ENCODE assay signal across 9 mouse cellular contexts in genomic region chr8:72761322-72762051, GRCm38 (mm10). TPM values are rescaled to one million over a fixed set of nuclear protein-coding genes. Genes with fewer than 3 reads are reported as not detected.
DNase-seq lines count a peak whose midpoint lies in the region; ATAC-seq and TF ChIP-seq lines count a peak whose summit lies in the region.
"Had no signal": no experiment of that assay in that cellular context is flagged by ENCODE, and none has a peak within 500 bp of the region (broad histone marks: within the 10 kb centered on the region; RNA-seq: fewer than 3 reads in every experiment).

TSS of gene F2rl3 (plus strand) at chr8:72761880.

- H3K36me3 ChIP-seq in intestine, embryonic 16.5 days (ENCODE audit: control insufficient read depth, insufficient read depth, low read length) = peaks cover 14% of the 10 kb centered on the region
- H3K36me3 ChIP-seq in forebrain, embryonic 15.5 days = peaks cover 25% of the 10 kb centered on the region

- no peak for TF ChIP-seq CTCF in layer of hippocampus, adult 2 months (conservative IDR thresholded peaks at IDR 0.05)

- H3K9me3 ChIP-seq in intestine, embryonic 16.5 days (ENCODE audit: control insufficient read depth, low read length) = no peaks in the 10 kb centered on the region
- no peaks in the 10 kb centered on the region for H3K9me3 ChIP-seq in forebrain, embryonic 15.5 days

- no peak within 1 kb of the TSS for H3K9ac ChIP-seq in intestine, embryonic 16.5 days (ENCODE audit: low read depth, low read length)
- H3K9ac ChIP-seq in forebrain, embryonic 15.5 days (replicated peaks) = no peak within 1 kb of the TSS

- H3K27me3 ChIP-seq in intestine, embryonic 16.5 days (replicated peaks; ENCODE audit: control insufficient read depth, insufficient read depth, low read length) = no peaks in the 10 kb centered on the region
- H3K27me3 ChIP-seq in forebrain, embryonic 15.5 days = no peaks in the 10 kb centered on the region

- peak; percentile 70 for ATAC-seq in intestine, embryonic 16.5 days
- ATAC-seq in forebrain, embryonic 15.5 days (replicated peaks) = no peak

- H3K27ac ChIP-seq in intestine, embryonic 16.5 days (ENCODE audit: low read length) = peak within 1 kb of the TSS; percentile 68
- H3K27ac ChIP-seq in layer of hippocampus, adult 2 months = no peak within 1 kb of the TSS
- H3K27ac ChIP-seq in forebrain, embryonic 15.5 days (replicated peaks) = no peak within 1 kb of the TSS

- H3K4me2 ChIP-seq in intestine, embryonic 16.5 days (ENCODE audit: low read depth, low read length) = peak within 1 kb of the TSS; percentile 6; the same call in 1 of the 2 replicates
- no peak within 1 kb of the TSS for H3K4me2 ChIP-seq in forebrain, embryonic 15.5 days (replicated peaks)

- peaks cover 11% of the 10 kb centered on the region; the same call in 1 of the 2 replicates for H3K4me1 ChIP-seq in intestine, embryonic 16.5 days (ENCODE audit: control insufficient read depth, insufficient read depth, low read length)
- no peaks in the 10 kb centered on the region for H3K4me1 ChIP-seq in forebrain, embryonic 15.5 days

- H3K4me3 ChIP-seq in intestine, embryonic 16.5 days (ENCODE audit: low read length) = peak within 1 kb of the TSS; percentile 7; the same call in 1 of the 2 replicates
- H3K4me3 ChIP-seq in layer of hippocampus, adult 2 months = no peak within 1 kb of the TSS
- H3K4me3 ChIP-seq in forebrain, embryonic 15.5 days = no peak within 1 kb of the TSS

- WGBS in intestine, embryonic 16.5 days = 65% methylated on average over 7 of the region's 7 CpGs
- 87% methylated on average over 7 of the region's 7 CpGs for WGBS in forebrain, embryonic 15.5 days

- peak; percentile 16 for DNase-seq in kidney, adult 18-20 months
- no peak for DNase-seq in kidney, adult 11 months
- DNase-seq in c-Kit-positive CD71-negative TER-119-negative erythroid progenitor cells, embryonic 14.5 days (ENCODE audit: low read depth) = peak; percentile 14
- peak; percentile 62 for DNase-seq in naive thymus-derived CD4-positive, alpha-beta T cell, adult 2 months (ENCODE audit: low read depth)
- DNase-seq in layer of hippocampus, adult 2 months (ENCODE audit: low spot score in 2 of 2) = no peak
- DNase-seq in Muller cell, postnatal 12 days (ENCODE audit: inconsistent ontology term) = no peak

RNA-seq across cellular contexts. Expression of gene F2rl3, which starts in this region (rescaled TPM):
- 3.9 and 4.7 TPM in 2 replicates for polyA plus RNA-seq in intestine, embryonic 16.5 days (2015; fragmentation: Nextera tagmentation; extraction: Ambion mirVana)
- total RNA-seq in layer of hippocampus, adult 2 months (2021) = under 1 TPM; 0.31 to 0.32 TPM
- 0.45 and 0.50 TPM in 2 replicates for polyA plus RNA-seq in forebrain, embryonic 15.5 days (2015; fragmentation: Nextera tagmentation; extraction: Ambion mirVana)
- total RNA-seq: liver, adult 2 months had no signal

Comparison
In these comparisons a context has a peak if more than half of its experiments do, and no peak if none do; other contexts are left out.
1. DNase-seq: peak in kidney, adult 18-20 months (single experiment), c-Kit-positive CD71-negative TER-119-negative erythroid progenitor cells, embryonic 14.5 days (single experiment) and naive thymus-derived CD4-positive, alpha-beta T cell, adult 2 months (single experiment); none in kidney, adult 11 months (single experiment), layer of hippocampus, adult 2 months (0 of 2) and Muller cell, postnatal 12 days (single experiment).